Mouse (Mus musculus) kidney, adult 2 months (tissue): Measurements from ENCODE around the gene Ckap2l.

Experiments
- CTCF ChIP-seq: fragments of 200-500 bp; conservative IDR thresholded peaks from 2 replicates; pipeline ENCODE4 v1.5.1; 2011; ENCODE audit warnings: low read depth, mild to moderate bottlenecking, control low read depth, low read length, moderate library complexity, mixed read lengths; ENCODE audit not compliant: insufficient read depth, insufficient read length
- POLR2A ChIP-seq: fragments of 200-500 bp; IDR thresholded peaks from one replicate; pipeline ENCODE4 v1.6.1; 2011; ENCODE audit warnings: low read depth, low read length, control low read depth

GRCm38 (mm10) chr2:129328238-129328637 lies 31.2 kb upstream of the Ckap2l start:
- TF ChIP-seq POLR2A (no peak), CTCF (no peak)
